Mouse (Mus musculus): Measurements from ENCODE around the gene Map4k3. TPM values are rescaled to one million over a fixed set of nuclear protein-coding genes. Genes with fewer than 3 reads are reported as not detected.
"Not testable (repeated sequence)": the region's sequence is repeated elsewhere in the genome, so short reads cannot be mapped to it uniquely, and the experiment has no call there.

The Map4k3 gene
- 28.8 and 31.8 TPM in 2 replicates for polyA plus RNA-seq (2015; fragmentation: Nextera tagmentation; extraction: Ambion mirVana)

- H3K27me3 ChIP-seq = no peaks in the 10 kb centered on the region
- H3K4me2 ChIP-seq = peak within 1 kb of the TSS; percentile 87
- peaks cover 37% of the 10 kb centered on the region for H3K4me1 ChIP-seq (replicated peaks)
- WGBS = under 1% methylated on average over 56 of the region's 64 CpGs
- no peaks in the 10 kb centered on the region for H3K9me3 ChIP-seq
- peak; percentile 96 for ATAC-seq (ENCODE audit: low read depth)
- H3K36me3 ChIP-seq = no peaks in the 10 kb centered on the region
- peak within 1 kb of the TSS; percentile 96 for H3K9ac ChIP-seq
- peak within 1 kb of the TSS; percentile 97 for H3K4me3 ChIP-seq
- peak within 1 kb of the TSS; percentile 95 for H3K27ac ChIP-seq (replicated peaks)
These were observed at the start of gene Map4k3 for GRCm38 (mm10) chr17:80728062-80728858. TSS of gene Map4k3 (minus strand) at chr17:80728485.

- H3K9me3 ChIP-seq = no peaks in the 10 kb centered on the region
- H3K4me1 ChIP-seq (replicated peaks) = peaks cover 31% of the 10 kb centered on the region
- no peaks in the 10 kb centered on the region for H3K27me3 ChIP-seq
- no peak overlapping the region for H3K4me3 ChIP-seq
- H3K9ac ChIP-seq = no peak overlapping the region
- 92% methylated on average over 1 of the region's 1 CpGs for WGBS
- H3K36me3 ChIP-seq = no peaks in the 10 kb centered on the region
- H3K27ac ChIP-seq (replicated peaks) = no peak overlapping the region
- ATAC-seq (ENCODE audit: low read depth) = no peak
- H3K4me2 ChIP-seq = no peak overlapping the region
These were observed 49.3 kb upstream of the Map4k3 start for GRCm38 (mm10) chr17:80777581-80777980.

GRCm38 (mm10) chr17:80775178-80775788, 47.0 kb upstream of the Map4k3 start:
- no peaks in the 10 kb centered on the region for H3K36me3 ChIP-seq
- H3K9ac ChIP-seq = no peak overlapping the region
- no peaks in the 10 kb centered on the region for H3K9me3 ChIP-seq
- H3K4me3 ChIP-seq = no peak overlapping the region
- 86% methylated on average over 8 of the region's 8 CpGs for WGBS
- ATAC-seq (ENCODE audit: low read depth) = no peak
- peaks cover 22% of the 10 kb centered on the region; the same call in 1 of the 2 replicates for H3K4me1 ChIP-seq (replicated peaks)
- no peak overlapping the region for H3K4me2 ChIP-seq
- H3K27me3 ChIP-seq = no peaks in the 10 kb centered on the region
- no peak overlapping the region for H3K27ac ChIP-seq (replicated peaks)

DNA sequence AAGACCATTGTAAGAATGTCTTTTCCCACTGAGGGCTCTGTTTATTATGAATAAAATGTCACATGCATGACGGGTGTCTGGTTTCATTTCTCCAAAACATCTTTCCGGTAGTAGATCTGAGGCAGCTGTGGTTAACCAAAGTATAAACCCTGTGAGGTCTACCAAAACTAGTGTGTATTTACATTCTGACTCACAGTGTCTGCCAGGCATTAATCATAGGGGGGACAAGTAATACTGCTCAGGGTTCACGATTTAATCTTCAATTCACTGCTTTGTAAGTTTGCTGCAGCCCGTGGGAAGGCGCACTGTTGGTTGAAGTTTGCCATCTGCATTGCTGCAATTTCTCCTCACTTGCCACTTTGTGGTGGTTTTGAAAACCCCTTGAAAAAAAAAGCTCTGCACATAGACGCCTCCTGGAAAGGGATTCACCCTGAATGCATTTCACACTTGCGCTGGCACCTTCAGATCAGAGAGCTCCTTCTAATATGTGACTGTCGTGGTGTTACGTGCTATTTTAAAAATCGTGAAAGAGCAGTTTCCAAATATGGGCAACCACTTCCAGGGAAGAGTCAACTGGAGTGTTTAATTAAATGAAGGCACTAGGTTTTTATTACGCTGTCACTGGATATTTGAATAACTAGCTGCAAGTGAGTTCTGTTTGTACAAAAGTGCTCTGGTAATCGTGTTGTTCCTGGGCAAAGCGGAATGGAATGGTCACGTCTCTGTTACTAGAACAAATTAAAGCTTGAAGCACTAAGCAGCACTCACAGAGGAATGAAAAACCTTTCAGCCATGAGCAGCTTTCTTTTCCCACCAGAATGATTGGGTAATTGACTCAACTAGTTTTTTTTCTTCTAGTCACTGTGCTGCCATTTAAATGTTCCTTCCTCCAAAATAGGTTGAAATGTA, 44.5 kb upstream of the Map4k3 start:
- H3K4me1 ChIP-seq (replicated peaks) = peaks cover 11% of the 10 kb centered on the region; the same call in 1 of the 2 replicates
- WGBS = 71% methylated on average over 14 of the region's 14 CpGs

DNA sequence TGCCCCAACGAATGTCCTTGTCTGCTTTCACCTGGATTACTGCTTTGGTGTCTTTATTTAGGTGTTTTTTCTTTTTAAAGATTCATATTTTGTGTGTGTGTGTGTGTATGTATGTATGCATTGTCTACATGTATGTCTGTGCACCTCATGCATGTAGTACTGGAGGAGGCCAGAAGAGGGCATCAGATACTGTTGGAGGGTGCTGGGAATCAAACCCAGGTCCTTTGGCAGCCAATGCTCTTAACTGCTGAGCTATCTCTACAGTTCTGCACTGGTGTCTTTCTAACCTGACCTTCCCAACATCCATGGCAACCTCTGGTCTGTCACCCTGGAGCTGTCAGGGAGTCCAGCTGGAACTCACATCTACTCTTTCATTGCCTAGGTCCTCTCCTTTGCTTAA, 41.8 kb upstream of the Map4k3 start:
- no peak overlapping the region for H3K27ac ChIP-seq (replicated peaks)
- no peaks in the 10 kb centered on the region for H3K9me3 ChIP-seq
- no peak overlapping the region for H3K4me2 ChIP-seq
- ATAC-seq (ENCODE audit: low read depth) = no peak
- no peak overlapping the region for H3K4me3 ChIP-seq
- 85% methylated on average over 1 of the region's 1 CpGs for WGBS
- H3K36me3 ChIP-seq = no peaks in the 10 kb centered on the region
- peaks cover 15% of the 10 kb centered on the region; the same call in 1 of the 2 replicates for H3K4me1 ChIP-seq (replicated peaks)
- H3K27me3 ChIP-seq = no peaks in the 10 kb centered on the region
- H3K9ac ChIP-seq = no peak overlapping the region

More for the DNA sequence above, 44.5 kb upstream of the Map4k3 start:
- H3K27ac ChIP-seq (replicated peaks) = no peak overlapping the region
- H3K4me3 ChIP-seq = no peak overlapping the region
- no peak overlapping the region for H3K9ac ChIP-seq
- H3K4me2 ChIP-seq = no peak overlapping the region
- H3K27me3 ChIP-seq = no peaks in the 10 kb centered on the region
- no peaks in the 10 kb centered on the region for H3K9me3 ChIP-seq
- no peaks in the 10 kb centered on the region for H3K36me3 ChIP-seq
- no peak for ATAC-seq (ENCODE audit: low read depth)

DNA sequence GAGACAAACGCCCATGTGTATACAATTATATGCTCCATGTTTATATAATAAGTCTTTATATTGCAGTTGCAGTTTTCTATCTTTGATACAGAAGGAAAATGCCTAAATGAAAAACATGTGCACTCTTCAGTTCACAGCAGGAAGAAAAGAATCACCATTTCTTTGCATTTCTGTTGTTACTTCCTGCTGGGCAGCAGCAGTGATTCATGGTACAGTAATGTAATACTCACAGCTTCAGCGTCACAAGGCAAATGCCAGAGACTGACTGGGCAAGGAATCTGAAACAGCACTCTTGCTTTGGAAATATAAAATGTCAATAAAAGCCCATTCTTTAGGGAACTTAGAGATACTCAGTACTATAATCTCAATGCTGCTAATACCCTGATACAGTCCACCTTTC, 36.9 kb upstream of the Map4k3 start:
- Histone ChIP-seq H3K4me1 (replicated peaks) (0 out of 2 replicates have a peak, but pooled peaks cover 4% of the 10 kb centered on the region), H3K36me3 (no peaks in the 10 kb centered on the region), H3K27ac (replicated peaks) (no peak overlapping the region), H3K4me2 (no peak overlapping the region), H3K4me3 (no peak overlapping the region), H3K9me3 (no peaks in the 10 kb centered on the region), H3K9ac (no peak overlapping the region), H3K27me3 (no peaks in the 10 kb centered on the region)
- no peak for ATAC-seq (ENCODE audit: low read depth)
- WGBS = 55% methylated on average over 2 of the region's 2 CpGs

DNA sequence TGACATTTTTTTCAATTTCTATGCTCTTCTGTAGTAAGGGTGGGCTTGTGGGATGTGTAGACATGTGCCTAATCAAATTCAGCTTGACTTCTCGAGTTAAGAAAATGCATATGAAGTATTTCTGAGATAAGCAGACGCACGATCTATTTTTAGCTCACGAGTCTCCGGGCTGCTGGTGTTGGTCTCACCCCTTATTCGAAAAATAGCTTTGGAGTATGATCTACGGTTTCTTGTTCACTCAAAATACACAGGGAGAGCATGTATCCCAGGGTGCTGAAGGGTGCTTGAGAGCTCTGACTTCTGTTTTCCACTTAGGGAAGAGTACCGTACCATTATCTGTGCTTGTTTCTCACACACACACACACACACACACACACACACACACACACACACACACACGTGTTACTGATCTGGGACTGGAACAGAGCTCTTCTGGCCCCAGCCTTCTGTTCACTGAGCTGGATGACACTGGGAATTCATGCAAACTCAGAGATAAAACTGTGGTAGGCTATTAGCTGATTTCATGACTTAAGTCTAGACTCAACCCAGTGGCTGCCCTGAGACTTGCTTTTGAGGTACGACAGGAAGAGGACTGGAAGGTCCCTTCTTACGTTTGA, 34.9 kb upstream of the Map4k3 start:
- H3K27me3 ChIP-seq = no peaks in the 10 kb centered on the region
- H3K27ac ChIP-seq (replicated peaks) = no peak overlapping the region
- H3K9me3 ChIP-seq = no peaks in the 10 kb centered on the region
- no peak overlapping the region for H3K4me3 ChIP-seq
- no peak overlapping the region for H3K4me2 ChIP-seq
- no peaks in the 10 kb centered on the region for H3K36me3 ChIP-seq
- WGBS = 80% methylated on average over 11 of the region's 11 CpGs
- H3K4me1 ChIP-seq (replicated peaks) = 0 out of 2 replicates have a peak, but pooled peaks cover 4% of the 10 kb centered on the region
- H3K9ac ChIP-seq = no peak overlapping the region
- no peak for ATAC-seq (ENCODE audit: low read depth)

- H3K4me1 ChIP-seq (replicated peaks) = 0 out of 2 replicates have a peak, but pooled peaks cover 4% of the 10 kb centered on the region
- H3K4me2 ChIP-seq = no peak overlapping the region
- H3K27me3 ChIP-seq = no peaks in the 10 kb centered on the region
- H3K9me3 ChIP-seq = no peaks in the 10 kb centered on the region
- no peak overlapping the region for H3K4me3 ChIP-seq
- H3K27ac ChIP-seq (replicated peaks) = no peak overlapping the region
- 80% methylated on average over 9 of the region's 9 CpGs for WGBS
- H3K9ac ChIP-seq = no peak overlapping the region
- ATAC-seq (ENCODE audit: low read depth) = no peak
- no peaks in the 10 kb centered on the region for H3K36me3 ChIP-seq
These were observed 34.2 kb upstream of the Map4k3 start for GRCm38 (mm10) chr17:80762391-80763040.

- not testable (repeated sequence) for H3K36me3 ChIP-seq; H3K27ac ChIP-seq (replicated peaks); H3K4me1 ChIP-seq (replicated peaks); H3K27me3 ChIP-seq; H3K4me3 ChIP-seq; H3K9ac ChIP-seq; ATAC-seq (ENCODE audit: low read depth); H3K4me2 ChIP-seq; H3K9me3 ChIP-seq
- 84% methylated on average over 8 of the region's 8 CpGs for WGBS
These were observed 32.9 kb upstream of the Map4k3 start for GRCm38 (mm10) chr17:80761191-80761590.

DNA sequence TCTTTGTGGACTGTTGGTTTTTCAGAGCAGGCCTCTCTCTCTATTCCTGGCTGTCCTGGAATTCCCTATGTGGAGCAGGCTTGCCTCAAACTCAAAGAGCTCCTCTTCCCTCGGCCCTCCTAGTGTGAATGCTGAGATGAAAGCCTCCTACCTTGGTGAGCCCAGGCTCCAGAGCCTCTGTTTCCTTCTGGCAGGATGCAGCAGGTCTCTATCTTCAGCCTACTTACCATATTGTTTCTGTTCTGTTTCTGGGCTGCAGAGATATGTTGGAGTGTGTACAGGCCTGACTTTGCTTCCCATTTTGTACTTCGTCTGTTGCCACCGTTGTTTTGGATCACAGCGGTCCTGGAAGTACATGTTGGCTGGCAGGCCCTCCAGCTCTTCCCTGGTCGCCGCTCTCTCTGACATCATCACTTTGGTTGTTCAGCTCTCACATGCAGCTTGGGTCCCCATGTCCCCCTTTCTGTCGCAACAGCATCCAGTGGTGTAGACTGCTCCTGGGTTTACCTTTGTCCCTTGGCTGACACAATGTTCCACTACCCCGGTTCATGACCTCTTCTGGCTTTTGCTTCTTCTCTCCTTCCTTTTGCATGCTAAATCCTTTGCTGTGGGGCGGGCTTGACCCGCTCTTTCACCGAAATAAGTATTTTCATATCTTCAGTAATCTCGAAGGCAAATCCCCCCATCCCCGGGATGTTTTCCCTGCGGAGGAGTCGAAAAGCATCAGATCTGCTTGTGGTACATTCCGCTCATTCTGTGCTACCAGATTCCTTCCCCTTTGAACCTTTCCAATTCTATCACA, 32.3 kb upstream of the Map4k3 start:
- no peak overlapping the region for H3K4me3 ChIP-seq
- H3K4me2 ChIP-seq = no peak overlapping the region
- no peak overlapping the region for H3K9ac ChIP-seq
- no peak for ATAC-seq (ENCODE audit: low read depth)
- 0 out of 2 replicates have a peak, but pooled peaks cover 4% of the 10 kb centered on the region for H3K4me1 ChIP-seq (replicated peaks)
- H3K27ac ChIP-seq (replicated peaks) = no peak overlapping the region
- 93% methylated on average over 16 of the region's 16 CpGs for WGBS
- no peaks in the 10 kb centered on the region for H3K36me3 ChIP-seq
- no peaks in the 10 kb centered on the region for H3K9me3 ChIP-seq
- H3K27me3 ChIP-seq = no peaks in the 10 kb centered on the region
